Mouse (Mus musculus): Measurements from ENCODE around the gene Slc25a29.

Slc25a29 gene

DNA sequence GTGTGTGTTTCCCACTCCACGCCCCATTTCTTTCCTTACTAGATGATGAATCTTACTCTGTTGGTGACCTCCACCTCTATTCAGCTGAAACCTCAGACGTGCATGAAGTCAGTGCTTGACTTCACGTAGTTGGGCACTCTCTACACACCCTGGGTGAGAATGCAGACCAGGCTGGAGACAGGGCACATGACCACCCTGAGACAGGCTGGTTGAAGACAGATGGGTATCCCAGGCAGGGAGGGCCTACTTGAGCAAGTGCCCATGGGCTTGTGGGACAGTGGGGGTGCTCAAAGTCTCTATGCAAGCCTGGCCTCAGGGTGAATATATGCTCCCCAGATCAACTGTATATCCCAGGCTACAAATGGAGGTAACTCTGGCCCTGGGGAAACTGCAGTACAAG, 1.3 kb downstream of the Slc25a29 start:
- no peak for DNase-seq (ENCODE audit: low read depth)

DNA sequence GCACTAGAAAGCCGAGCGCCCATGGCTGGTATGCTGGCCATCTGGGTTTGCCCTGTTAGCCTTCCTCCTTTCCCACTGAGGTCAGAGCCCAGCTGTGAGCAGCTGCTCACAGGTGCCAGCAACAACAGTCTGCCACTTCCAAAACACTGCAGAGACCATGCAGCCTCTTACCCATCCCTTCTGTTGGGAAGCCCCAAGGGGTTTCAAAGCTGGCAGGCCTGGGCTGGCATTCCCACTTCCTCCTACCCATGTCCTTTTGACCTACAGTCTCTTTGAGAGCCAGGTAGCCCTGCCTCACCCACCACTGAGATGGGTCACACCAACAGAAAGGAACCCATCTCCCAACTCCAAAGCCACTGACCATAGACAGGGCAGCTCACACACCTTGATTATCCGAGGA, 2.3 kb downstream of the Slc25a29 start:
- no peak for DNase-seq (ENCODE audit: low read depth)

DNA sequence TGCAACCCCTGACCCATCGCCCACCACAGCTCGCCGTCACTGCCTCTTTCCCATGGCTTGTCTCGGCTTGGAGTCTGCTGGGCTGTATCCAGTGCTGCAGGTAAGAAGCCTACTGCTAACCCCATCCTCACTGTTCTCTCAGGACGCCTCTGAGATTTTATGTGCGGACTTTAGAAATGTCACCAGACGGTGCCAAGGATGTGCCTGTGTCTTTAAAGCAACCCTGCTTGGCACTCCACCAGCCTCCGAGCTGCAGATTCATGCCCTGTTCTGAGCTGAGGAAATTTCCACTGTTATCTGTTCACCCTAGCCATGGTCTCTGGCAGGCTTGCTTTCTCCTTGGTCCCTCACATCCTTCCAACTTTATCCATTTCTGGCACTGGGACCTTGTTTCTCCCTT, 2.8 kb downstream of the Slc25a29 start:
- peak; percentile 41 for DNase-seq (ENCODE audit: low read depth)

DNA sequence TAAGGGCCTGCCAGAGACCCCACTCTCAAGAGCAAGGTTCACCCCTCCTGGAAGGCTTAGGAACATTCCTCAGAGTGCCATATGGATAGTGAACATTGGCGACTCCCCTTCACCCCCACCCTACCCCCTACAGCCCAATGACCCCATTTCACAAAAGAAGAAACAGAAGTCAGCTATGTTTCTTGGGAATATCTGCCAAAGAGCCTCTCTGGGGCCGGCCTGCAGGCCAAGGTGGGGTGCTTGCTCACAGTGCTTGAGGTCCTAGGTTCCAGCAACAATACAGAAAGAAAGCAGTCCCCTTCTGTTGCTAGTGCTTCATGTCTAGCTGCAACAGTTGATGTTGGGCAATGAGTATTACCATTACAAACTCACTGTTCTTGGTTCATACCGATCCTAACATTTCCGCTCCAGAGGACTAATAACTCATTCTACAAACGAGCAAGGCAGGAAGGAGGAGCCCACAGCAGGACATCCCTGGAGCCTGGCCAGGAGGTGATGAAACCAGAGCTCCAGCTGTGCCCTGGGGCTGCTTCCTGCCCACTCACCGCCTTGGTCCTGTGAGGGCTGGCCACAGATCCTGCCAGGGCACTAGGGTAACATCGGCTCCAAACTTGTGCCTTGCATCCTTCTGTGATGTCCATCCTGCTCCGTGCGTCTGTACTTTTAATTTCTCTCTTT, 3.6 kb downstream of the Slc25a29 start:
- peak; percentile 91 for DNase-seq (ENCODE audit: low read depth)

DNA sequence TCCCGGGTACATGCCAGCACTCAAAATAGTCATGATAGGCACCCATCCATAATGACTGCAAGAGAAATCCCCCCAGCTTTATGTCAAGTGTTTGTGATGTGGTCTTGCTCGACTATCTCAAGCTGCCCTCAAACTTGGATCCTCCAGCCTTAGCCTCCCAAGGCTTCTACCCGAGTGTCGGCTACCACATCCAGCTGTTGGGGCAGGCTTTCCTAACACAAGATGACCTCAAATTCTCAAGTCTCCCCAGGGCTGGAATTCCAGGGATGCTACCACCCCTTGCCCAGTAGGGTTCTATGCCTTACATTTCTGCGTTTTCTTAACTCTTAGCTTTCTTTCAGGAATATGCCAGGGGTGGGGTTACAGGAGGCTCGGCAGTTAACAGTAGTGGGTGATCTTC, 5.3 kb downstream of the Slc25a29 start:
- no peak for DNase-seq (ENCODE audit: low read depth)

DNA sequence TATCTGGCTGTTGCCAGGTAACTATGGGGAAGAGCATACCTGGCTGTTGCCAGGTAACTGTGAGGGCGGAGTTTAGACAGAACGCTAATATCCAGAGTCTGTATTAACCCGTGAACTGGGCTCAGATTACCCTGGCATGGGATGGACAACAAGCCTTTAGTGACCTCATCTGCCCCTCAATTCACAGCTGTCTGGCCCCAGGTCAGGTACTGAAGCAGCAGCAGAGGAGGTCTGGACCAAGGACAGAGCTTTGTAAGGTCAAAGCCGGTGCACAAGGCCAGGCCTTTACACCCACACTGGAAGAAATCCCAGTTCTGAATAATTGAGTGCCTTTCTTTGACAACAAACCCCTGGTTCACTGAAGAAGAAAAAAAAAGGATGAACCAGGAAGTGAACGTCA, 6.0 kb downstream of the Slc25a29 start:
- DNase-seq (ENCODE audit: low read depth) = peak; percentile 24

DNA sequence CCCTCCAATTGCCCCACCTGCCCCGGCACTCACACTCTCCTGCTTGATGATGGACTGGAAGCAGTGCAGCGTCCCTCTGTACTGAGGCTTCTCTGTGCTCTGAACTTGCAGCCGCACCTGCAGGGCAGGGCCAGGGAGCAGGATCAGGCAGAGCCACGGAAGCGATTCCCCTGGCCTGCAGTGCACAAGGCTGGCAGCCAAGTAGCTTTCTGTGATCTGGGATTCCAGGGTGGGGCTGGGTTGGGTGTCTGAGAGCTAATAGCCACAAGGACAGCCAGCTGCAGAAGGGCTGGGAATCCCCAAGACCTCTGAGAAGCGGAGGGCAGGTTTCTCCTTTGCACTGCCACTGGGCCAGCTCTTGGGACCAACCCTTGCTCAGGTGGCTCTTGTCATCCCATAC, 8.0 kb downstream of the Slc25a29 start:
- no peak for DNase-seq (ENCODE audit: low read depth)

DNA sequence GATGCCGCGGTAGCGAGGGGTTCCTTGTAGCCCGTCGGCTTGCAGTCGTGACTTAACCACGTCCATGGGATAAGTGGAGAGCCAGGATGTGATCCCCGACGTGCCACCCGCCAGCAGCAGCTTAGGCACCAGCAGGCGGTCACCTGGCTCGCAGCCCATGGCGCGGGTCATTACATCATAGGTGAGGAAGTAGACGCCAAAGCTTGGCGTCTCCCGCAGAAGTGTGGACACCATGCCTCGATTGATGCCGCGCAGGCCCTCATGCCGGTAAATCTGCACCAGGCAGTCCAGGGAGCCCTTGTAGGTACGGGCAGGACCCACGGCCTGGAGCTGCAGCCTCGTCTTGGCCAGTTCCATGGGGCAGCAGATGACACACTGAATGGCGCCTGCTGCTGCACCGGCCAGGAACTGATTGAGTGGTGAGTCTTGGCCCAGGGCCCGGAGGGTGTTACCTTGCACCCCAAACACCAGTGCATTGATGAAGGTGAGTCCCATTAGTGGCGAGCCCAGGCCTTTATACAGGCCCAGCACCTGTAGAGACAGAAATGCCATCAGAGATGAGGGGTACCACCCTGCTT, 8.6 kb downstream of the Slc25a29 start:
- DNase-seq (ENCODE audit: low read depth) = no peak

DNA sequence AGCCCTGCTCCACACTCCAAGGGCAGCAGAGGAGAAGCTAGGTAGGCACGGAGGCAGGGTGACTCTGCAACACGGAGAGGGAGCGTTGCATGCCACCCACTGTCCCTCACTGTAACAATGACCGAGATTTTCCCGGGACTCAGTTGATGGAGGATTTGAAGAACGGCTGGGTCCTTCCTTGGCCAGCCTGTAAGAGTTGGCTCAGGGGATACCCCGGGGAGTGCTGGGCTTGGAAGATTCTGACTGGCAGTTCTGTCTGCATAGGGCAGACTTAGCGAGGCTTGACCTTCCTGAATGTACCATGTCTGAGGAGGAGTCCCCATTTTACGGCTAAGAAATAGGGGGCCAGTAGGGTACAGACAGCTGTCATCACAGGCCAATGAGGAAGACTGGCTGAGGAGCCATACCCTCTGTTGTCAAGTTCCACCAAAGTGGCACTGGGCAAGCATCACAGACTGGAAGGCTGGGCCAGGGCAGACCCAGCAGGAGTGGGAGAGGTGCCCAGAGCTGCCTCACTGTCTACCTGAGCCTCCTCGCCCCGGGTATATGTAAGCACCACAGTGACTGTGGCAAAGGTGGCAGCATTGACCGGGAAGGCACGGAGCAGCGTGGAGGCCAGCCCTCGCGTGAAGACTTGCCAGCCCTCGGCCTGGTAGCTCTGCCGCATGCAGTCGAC, 9.3 kb downstream of the Slc25a29 start:
- no peak for DNase-seq (ENCODE audit: low read depth)

DNA sequence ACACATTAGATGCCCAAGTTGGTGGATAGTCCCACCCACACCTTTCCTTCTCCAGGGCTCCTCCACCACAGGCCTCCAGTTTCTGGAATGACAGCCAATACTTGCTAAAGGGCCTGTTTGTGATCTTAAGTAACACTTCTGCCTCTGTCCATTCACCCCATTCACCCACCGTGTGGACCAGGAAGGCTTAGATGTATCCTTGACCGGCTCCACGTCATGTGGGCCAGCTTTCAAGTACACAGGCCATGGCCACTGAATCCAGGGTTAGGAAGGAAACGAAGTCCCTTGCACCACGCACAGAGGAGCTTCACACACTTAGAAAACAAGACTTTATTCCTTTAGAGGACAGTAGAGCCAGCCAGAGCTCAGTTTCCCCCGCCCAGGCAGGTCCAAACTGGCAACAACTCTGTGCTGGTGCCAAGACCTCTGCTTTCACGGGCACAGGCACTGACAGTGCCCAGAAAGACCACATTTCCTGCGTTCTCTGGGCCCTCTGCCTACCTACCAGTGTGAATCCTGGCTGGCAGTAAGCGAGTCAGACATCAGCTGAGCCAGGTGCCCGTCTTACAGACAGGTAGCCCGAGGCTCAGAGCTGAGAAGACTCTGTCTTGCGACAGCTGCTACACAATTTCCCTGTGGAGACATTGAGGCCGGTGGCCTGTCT, 10.0 kb downstream of the Slc25a29 start:
- DNase-seq (ENCODE audit: low read depth) = no peak

DNA sequence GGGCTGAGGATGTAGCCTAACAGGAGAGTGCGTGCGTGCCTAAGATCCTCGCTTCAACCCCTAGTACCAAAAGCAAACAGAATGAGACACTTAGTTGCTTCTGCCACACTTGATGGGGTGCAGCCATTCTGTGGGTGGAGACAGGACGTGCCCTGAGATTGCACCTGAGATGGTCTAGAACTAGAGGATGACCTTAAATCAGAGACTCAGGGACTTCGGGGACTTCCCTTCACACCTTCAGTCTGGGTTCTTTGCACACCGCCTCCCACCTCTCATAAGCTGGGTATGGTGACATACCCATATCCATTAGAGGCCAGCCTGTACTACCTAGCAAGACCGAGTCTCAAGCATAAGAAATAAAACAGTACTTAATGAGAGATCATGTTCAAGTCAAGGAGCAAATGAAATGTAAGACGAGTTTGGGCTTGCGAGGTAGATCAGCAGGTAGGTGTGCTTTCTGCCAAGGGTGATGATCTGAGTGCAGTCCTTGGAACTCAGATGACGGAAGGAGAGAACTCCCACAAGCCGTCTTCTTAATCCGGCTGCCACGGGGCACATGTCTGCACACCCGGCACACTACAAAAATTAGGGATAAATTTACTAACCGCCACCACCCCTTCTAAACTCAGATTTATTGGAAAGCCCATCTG, 11.3 kb downstream of the Slc25a29 start:
- no peak for DNase-seq (ENCODE audit: low read depth)

DNA sequence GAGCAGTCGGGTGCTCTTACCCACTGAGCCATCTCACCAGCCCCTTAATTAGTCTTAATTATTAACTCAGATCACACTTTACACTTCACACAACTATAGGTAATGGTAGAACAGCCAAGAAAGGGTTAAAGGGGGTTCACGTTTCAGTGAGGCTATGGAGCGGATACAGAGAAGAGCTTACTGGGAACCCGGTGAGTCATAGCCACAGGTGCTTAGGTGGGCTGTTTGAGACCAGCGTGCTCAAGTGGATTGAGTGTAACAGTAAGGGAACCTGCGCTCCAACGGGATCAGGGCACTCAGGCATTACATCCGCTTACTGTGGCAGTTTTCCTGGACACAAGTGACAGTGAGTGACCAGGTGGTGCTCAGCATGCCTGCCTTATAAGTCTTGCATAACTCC, 12.6 kb downstream of the Slc25a29 start:
- no peak for DNase-seq (ENCODE audit: low read depth)

DNA sequence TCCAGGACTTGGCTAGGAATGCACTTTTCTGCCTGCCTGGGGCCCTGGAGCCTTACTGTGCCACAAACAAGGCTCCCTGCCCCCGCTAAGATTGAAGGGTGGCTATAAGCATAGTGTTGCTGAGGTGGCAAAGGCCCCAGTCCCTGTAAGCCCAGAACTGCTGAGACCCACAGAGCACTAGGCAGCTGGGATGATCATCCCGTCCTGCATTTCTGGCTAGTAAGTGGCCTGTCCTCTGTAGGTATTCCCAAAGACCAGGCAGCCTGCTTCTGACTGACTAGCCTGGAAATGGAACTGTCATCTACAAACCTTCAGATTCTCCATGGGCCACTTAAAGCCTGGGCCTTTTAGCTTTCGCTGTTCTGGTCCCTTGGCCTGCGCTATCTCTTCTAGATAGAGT, 15.2 kb downstream of the Slc25a29 start:
- no peak for DNase-seq (ENCODE audit: low read depth)

DNA sequence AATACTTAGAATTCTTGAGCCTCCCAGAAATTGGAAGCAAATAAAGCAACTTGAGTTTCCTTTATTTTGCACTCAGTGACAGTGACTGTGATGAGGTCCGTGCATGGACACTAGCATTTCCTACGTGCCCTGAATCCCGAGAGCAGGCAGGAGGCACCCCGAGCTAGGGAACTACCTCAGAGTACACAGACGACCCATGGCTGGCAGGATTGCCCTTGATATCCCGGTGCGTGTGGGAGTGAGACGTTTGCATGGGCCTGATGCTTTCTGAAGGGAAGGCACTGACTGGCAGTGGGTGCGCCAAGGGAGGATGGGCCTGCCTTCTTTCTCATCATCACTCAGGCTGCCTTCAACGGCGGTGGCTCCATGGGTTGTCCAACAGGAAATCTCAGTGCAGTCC, 19.1 kb downstream of the Slc25a29 start:
- no peak for DNase-seq (ENCODE audit: low read depth)

DNA sequence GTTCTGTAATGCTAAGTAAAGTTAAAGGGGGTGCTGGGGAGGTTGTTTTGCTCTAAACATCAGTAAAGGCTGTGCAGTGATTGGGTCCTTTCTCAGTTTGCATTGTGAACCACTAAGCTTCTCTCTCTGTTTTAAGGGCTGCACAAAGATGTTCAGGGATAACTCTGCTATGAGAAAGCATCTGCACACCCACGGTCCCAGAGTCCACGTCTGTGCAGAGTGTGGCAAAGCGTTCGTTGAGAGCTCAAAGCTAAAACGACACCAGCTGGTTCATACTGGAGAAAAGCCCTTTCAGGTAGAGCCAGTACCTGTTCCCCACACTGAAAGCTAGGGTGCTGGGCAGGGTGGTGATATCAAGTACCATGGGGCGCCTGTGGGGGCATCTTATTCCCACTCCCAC, 21.2 kb downstream of the Slc25a29 start:
- no peak for DNase-seq (ENCODE audit: low read depth)

DNA sequence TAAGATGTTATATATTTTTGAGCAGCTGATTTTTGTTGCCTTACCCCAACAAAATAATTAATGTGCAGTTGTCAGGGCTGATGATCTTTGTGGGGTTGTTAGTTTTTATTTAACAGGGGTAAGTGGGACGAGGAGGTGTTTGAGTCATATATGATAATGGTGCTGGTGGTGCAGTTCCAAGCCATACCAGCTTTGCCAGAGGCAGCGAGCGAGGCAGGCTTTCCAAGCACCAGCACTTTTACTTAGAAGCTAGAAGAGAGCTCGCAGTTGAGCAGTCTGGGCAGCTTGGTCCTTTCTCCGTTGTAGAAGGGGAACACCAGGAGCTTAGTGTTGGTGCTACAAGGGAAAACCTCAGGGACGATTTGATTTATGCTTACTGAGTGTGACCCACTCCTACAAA, 23.2 kb downstream of the Slc25a29 start:
- DNase-seq (ENCODE audit: low read depth) = no peak

DNA sequence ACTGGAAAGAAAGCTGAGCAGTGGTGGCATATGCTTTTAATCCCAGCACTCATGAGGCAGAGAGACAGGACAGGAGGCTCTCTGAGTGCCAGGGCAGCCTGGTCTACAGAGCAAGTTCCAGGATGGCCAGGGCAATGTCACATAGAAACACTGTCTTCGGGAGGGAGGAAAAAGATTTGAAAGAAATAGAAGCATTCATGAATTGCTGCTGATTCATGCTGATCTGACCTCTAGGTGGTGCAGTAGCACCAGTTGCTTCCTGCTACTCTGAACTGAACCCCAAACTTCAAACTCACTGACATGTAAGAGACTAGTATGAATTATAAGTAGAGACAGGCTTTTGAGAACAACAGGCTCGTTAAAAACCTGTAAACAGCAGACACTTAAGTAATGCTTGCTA, 24.6 kb downstream of the Slc25a29 start:
- peak; percentile 63 for DNase-seq (ENCODE audit: low read depth)

DNA sequence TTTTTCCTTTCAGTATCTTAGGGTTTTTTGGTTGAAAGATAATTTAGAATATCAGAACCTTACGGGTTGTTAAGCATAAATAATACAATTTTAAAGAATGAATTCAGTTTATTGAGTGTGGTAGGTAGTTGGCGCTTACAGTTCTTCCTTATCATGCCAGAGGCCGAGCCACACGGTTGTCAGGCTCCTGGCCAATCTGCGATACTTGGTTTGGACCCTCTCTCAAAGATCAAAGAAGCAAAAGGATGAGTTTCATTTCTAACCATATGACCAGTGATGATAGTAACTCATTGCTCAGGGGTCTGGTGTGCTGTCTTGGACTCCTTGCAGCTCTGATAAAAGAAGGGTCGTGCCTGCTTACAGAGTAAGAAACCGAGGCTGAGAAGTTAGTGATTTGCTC, 25.4 kb downstream of the Slc25a29 start:
- DNase-seq (ENCODE audit: low read depth) = no peak

DNA sequence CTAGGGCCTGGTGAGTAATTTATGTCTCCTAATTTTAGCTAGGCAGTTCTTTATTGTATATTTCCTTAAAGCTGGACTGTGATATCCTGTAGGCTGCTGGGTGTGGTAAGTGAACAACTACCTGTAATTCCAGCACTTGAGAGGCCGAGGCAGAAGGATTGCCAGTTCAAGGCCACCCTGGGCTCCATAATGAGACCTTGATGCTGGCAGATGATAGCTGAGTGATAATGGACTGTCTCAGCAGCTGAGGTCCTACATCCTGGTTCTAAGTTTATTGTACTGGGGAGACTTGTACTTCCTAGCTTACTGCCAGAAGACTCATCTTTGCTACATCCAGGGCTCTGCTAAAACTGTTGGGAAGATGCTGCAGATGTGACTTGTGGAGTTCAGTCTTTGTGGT, 25.9 kb downstream of the Slc25a29 start:
- no peak for DNase-seq (ENCODE audit: low read depth)

DNA sequence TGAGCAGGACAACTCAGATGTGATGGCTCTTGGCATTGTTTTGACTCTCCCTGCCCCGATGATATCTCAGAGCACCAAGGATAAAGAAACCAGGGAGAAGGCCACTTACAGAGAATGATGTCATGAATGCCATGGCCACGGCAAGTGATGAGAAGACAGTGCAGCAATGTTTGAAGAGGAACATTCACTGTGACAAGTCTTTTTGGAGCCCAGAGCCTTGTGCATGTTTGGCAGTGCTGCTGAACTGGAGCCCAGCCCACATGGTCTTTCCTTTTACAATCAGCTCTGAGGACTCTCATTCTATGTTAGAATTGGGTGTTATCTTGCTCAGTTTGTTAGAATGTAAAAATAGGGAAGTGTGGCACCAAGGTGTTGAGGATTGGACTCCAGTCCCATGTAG, 27.2 kb downstream of the Slc25a29 start:
- no peak for DNase-seq (ENCODE audit: low read depth)

DNA sequence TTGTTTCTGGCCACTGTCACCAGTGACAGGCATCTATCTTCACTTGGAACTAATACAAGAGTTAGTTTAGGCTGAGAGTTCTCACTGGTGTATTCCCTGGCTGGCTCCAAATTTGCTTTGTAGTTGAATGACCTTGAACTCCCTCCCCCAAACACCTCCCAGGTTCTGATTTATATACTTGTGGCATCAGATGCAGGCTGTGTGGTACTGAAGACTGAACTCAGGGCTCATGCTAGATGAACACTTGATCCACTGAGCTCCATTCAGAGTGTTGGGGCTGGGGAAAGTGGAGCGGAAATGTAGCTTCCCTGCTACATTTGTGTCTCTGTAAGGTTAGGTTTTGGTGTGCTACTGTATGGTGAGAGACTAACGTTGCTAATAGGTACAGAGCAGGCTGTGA, 31.3 kb downstream of the Slc25a29 start:
- no peak for DNase-seq (ENCODE audit: low read depth)

DNA sequence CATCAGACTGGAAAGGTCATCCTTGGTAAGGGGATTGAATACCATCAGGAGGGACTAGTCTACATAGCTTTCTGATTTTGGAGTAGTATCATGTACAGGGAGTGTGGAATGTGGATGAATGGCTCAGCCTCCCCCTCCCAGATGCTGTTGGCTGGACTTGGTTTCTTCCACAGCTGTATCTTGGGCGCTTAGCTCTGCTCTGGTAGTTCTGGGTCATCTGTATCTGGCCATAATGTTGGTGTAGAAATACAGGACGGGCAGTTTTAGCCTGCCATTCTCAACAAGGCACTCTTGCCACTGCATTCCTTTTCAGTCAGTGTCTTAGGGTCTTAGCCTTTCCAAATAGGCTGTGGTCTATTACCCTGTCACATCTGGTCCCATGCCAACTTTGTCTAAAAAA, 34.1 kb downstream of the Slc25a29 start:
- DNase-seq (ENCODE audit: low read depth) = no peak
